Mouse (Mus musculus) embryonic stem cell, embryonic (primary cell): ENCODE results near the gene Nhlrc1.

Source experiments
- CTCF ChIA-PET, 4 experiments: fragments of 300-600 bp in 2 of 4; fragments of 350-600 bp in 2 of 4; sonication (Branson Sonifier 250); formaldehyde crosslinking; loops; one replicate each; lab custom pipeline; 2022; ENCODE audit warnings: inconsistent platforms in 2 of 4; lab: Charles Lee
- POLR2A ChIA-PET, 4 experiments: fragments of 300-600 bp in 2 of 4; fragments of 350-600 bp in 2 of 4; sonication (Branson Sonifier 250); formaldehyde crosslinking; loops; one replicate each; lab custom pipeline; 2022; ENCODE audit warnings: antibody characterized with exemption in 4 of 4, inconsistent platforms in 1 of 4; lab: Charles Lee

Gene Nhlrc1

GRCm38 (mm10) chr13:46975930-46976329 is 38.7 kb downstream of the Nhlrc1 start:
- CTCF ChIA-PET: interaction anchor here in 3 of 4 experiments (0.5 to 0.8 kb wide), 4 partner anchors 30 to 685 kb away, joined by 3 to 9 read pairs (median 5); partner anchors contain the start of gene Nhlrc1 (in 1 of the 3)
- POLR2A ChIA-PET: interaction anchor here in 2 of 4 experiments (0.6 to 1.7 kb wide), 9 partner anchors 10 to 41 kb away, joined by 3 to 14 read pairs (median 4); no protein-coding TSS in a partner anchor

GRCm38 (mm10) chr13:46975031-46975551 is 39.6 kb downstream of the Nhlrc1 start:
- POLR2A ChIA-PET: interaction anchor here in 3 of 4 experiments (0.5 to 1.7 kb wide), 27 partner anchors 9 to 922 kb away, joined by 3 to 14 read pairs (median 4); partner anchors contain the start of genes Kdm1b (in 1 of the 3), Nhlrc1 (in 1 of the 3) and Tpmt (in 1 of the 3)
- CTCF ChIA-PET: interaction anchor here in 2 of 4 experiments (0.6 to 1.1 kb wide), 6 partner anchors 42 to 1691 kb away, joined by 3 to 9 read pairs (median 4); no protein-coding TSS in a partner anchor

GRCm38 (mm10) chr13:46970286-46970945 is 44.2 kb downstream of the Nhlrc1 start:
- POLR2A ChIA-PET: no interaction called here
- CTCF ChIA-PET: no interaction called here

GRCm38 (mm10) chr13:46968626-46969025 is 46.0 kb downstream of the Nhlrc1 start:
- ChIA-PET POLR2A (interaction anchor here in 1 of 4 experiments (0.7 kb wide), 1 partner anchor 33 kb away, joined by 3 read pairs; no protein-coding TSS in a partner anchor), CTCF (no interaction called here)

GRCm38 (mm10) chr13:46967308-46967707 is 47.3 kb downstream of the Nhlrc1 start:
- CTCF ChIA-PET: interaction anchor here in 2 of 4 experiments (0.6 to 0.8 kb wide), 3 partner anchors 21 to 169 kb away, joined by 3 to 14 read pairs (median 9); no protein-coding TSS in a partner anchor
- POLR2A ChIA-PET: interaction anchor here in 3 of 4 experiments (0.9 to 1.3 kb wide), 5 partner anchors 10 to 25 kb away, joined by 3 to 4 read pairs (median 4); no protein-coding TSS in a partner anchor
